Mouse (Mus musculus): ENCODE data around the gene Aipl1. TPM values are rescaled to one million over a fixed set of nuclear protein-coding genes. Genes with fewer than 3 reads are reported as not detected.

The Aipl1 gene
- total RNA-seq, 4 experiments from 2014 or later: 0.14 TPM; not detected in 3

DNA sequence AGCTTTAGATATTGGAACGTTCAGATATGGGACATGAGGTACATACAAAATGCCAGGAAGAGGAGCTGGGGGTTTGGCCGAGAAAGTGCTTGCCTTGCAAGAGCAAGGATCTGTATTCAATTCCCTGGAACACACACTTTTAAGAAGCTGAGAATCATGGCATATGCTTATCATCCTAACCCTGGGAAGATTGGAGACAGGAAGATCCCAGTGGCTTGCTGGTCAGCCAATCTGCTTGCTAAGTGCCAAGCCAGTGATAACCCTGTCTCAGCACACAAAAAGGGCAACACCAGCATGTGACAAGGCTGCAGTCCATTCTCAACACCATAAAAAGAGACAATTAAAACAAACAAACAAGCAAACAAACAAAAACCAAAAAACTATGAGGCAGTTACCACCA is 53.2 kb downstream of the Aipl1 start:
- no peak for DNase-seq (ENCODE audit: low spot score in 2 of 2)

Other genes starting within 250 kb of the Aipl1 start
- gene Pimreg, start 4.5 kb upstream of the Aipl1 start, total RNA-seq (2022): 1 to 10 TPM in 2 of 4 experiments, under 1 TPM in 2; 0.23 to 2.0 (median 0.98) TPM
- gene Pitpnm3, start 98.3 kb upstream of the Aipl1 start, total RNA-seq (2022): 10 to 100 TPM; 67.0 to 79.6 (median 74.5) TPM
- 10 to 100 TPM in 2 of 4 experiments, 1 to 10 TPM in 2; 8.3 to 12.7 (median 10.1) TPM for gene Gm43951, start 169.3 kb upstream of the Aipl1 start, total RNA-seq (2022)
- 10 to 100 TPM; 23.7 to 35.2 (median 28.0) TPM for gene 4933427D14Rik, start 169.9 kb upstream of the Aipl1 start, total RNA-seq (2022)
- 10 to 100 TPM; 24.9 to 37.3 (median 30.2) TPM for gene Txndc17, start 170.0 kb upstream of the Aipl1 start, total RNA-seq (2022)
- gene Med31, start 178.1 kb upstream of the Aipl1 start, total RNA-seq (2022): 10 to 100 TPM; 14.4 to 17.8 (median 15.2) TPM
- 10 to 100 TPM; 15.6 to 18.8 (median 17.2) TPM for gene Slc13a5, start 229.7 kb upstream of the Aipl1 start, total RNA-seq (2022)